Mouse (Mus musculus) forebrain, embryonic 13.5 days (tissue): ENCODE results near the gene Gnao1. TPM values are rescaled to one million over a fixed set of nuclear protein-coding genes. Genes with fewer than 3 reads are reported as not detected.

ENCODE experiments used
- ATAC-seq: fragments of 200-750 bp; cut with Nextera tagmentation; 2 replicates; pipeline ENCODE4 v1.8.0; 2017
- H3K27ac ChIP-seq: fragments of 300-500 bp; sonication (generic); 2 replicates; pipeline ENCODE4 v1.5.1; 2015; ENCODE audit warnings: inconsistent platforms, mild to moderate bottlenecking, moderate library complexity
- H3K27me3 ChIP-seq: fragments of 300-500 bp; sonication (generic); 2 replicates; pipeline ENCODE4 v1.6.1; 2015; ENCODE audit warnings: mild to moderate bottlenecking, inconsistent platforms
- H3K36me3 ChIP-seq: fragments of 300-500 bp; sonication (generic); 2 replicates; pipeline ENCODE4 v1.6.1; 2015; ENCODE audit warnings: mild to moderate bottlenecking, inconsistent platforms; ENCODE audit not compliant: poor library complexity, severe bottlenecking
- H3K4me1 ChIP-seq: fragments of 300-500 bp; sonication (generic); 2 replicates; pipeline ENCODE4 v1.6.1; 2015; ENCODE audit warnings: inconsistent platforms
- H3K4me2 ChIP-seq: fragments of 300-500 bp; sonication (generic); 2 replicates; pipeline ENCODE4 v1.6.1; 2015; ENCODE audit warnings: inconsistent platforms, mild to moderate bottlenecking, moderate library complexity
- H3K4me3 ChIP-seq: fragments of 300-500 bp; sonication (generic); 2 replicates; pipeline ENCODE4 v1.5.1; 2015; ENCODE audit warnings: mild to moderate bottlenecking, inconsistent platforms
- H3K9ac ChIP-seq: fragments of 300-500 bp; sonication (generic); 2 replicates; pipeline ENCODE4 v1.6.1; 2015; ENCODE audit warnings: mild to moderate bottlenecking, inconsistent platforms
- H3K9me3 ChIP-seq: fragments of 300-500 bp; sonication (generic); replicated peaks from 2 replicates; pipeline ENCODE4 v1.6.1; 2016; ENCODE audit warnings: inconsistent platforms
- WGBS: fragments of 180-500 bp; shearing (Covaris S2); methylation state at CpG from one replicate; pipeline ENCODE4 v1.1.7; 2015; 5-methylcytosine and 5-hydroxymethylcytosine counted together
- polyA plus RNA-seq: library from polyadenylated mRNA; unstranded; fragments of >200 nt; fragmentation: Nextera tagmentation; extraction: Ambion mirVana; gene quantifications from 2 replicates; pipeline ENCODE4 v1.2.1, GENCODE M21; 2015

Gnao1 gene
- polyA plus RNA-seq, 1 experiment from 2014 or later, result 86.2 TPM

- Histone ChIP-seq H3K9ac (no peak overlapping the region), H3K4me1 (peaks cover 9% of the 10 kb centered on the region; the same call in 1 of the 2 replicates), H3K9me3 (no peaks in the 10 kb centered on the region), H3K4me2 (no peak overlapping the region), H3K27ac (no peak overlapping the region), H3K4me3 (no peak overlapping the region), H3K27me3 (no peaks in the 10 kb centered on the region), H3K36me3 (peaks cover 19% of the 10 kb centered on the region)
- 93% methylated on average over 6 of the region's 6 CpGs for WGBS
- no peak for ATAC-seq
Observed at GRCm38 (mm10) chr8:93881381-93881780, 71.6 kb downstream of the Gnao1 start.

GRCm38 (mm10) chr8:93883241-93883640 is 73.5 kb downstream of the Gnao1 start:
- H3K27ac ChIP-seq, result no peak overlapping the region
- no peak for ATAC-seq

GRCm38 (mm10) chr8:93883771-93884170 is 74.0 kb downstream of the Gnao1 start:
- H3K4me1 ChIP-seq, result peaks cover 19% of the 10 kb centered on the region
- WGBS, result 92% methylated on average over 4 of the region's 4 CpGs
- H3K9ac ChIP-seq, result no peak overlapping the region
- H3K4me3 ChIP-seq, result no peak overlapping the region
- peaks cover 28% of the 10 kb centered on the region for H3K36me3 ChIP-seq
- no peak overlapping the region; the same call in 1 of the 2 replicates for H3K27ac ChIP-seq
- H3K4me2 ChIP-seq, result no peak overlapping the region
- no peaks in the 10 kb centered on the region for H3K27me3 ChIP-seq
- H3K9me3 ChIP-seq, result no peaks in the 10 kb centered on the region
- ATAC-seq, result no peak

More at GRCm38 (mm10) chr8:93883241-93883640, 73.5 kb downstream of the Gnao1 start:
- Histone ChIP-seq H3K4me3 (no peak overlapping the region), H3K27me3 (no peaks in the 10 kb centered on the region), H3K9ac (no peak overlapping the region), H3K4me2 (no peak overlapping the region), H3K4me1 (peaks cover 14% of the 10 kb centered on the region), H3K36me3 (peaks cover 28% of the 10 kb centered on the region), H3K9me3 (no peaks in the 10 kb centered on the region)

GRCm38 (mm10) chr8:93884316-93884715 is 74.5 kb downstream of the Gnao1 start:
- peaks cover 25% of the 10 kb centered on the region for H3K4me1 ChIP-seq
- no peak overlapping the region for H3K4me2 ChIP-seq
- no peak overlapping the region for H3K4me3 ChIP-seq
- no peaks in the 10 kb centered on the region for H3K9me3 ChIP-seq
- no peak overlapping the region; the same call in 1 of the 2 replicates for H3K27ac ChIP-seq
- peaks cover 28% of the 10 kb centered on the region for H3K36me3 ChIP-seq
- H3K27me3 ChIP-seq, result no peaks in the 10 kb centered on the region
- no peak for ATAC-seq
- WGBS, result 90% methylated on average over 7 of the region's 7 CpGs
- H3K9ac ChIP-seq, result no peak overlapping the region

- H3K36me3 ChIP-seq, result peaks cover 24% of the 10 kb centered on the region
- H3K4me2 ChIP-seq, result no peak overlapping the region
- no peak overlapping the region for H3K27ac ChIP-seq
- H3K4me3 ChIP-seq, result no peak overlapping the region
- no peak overlapping the region for H3K9ac ChIP-seq
- peaks cover 34% of the 10 kb centered on the region for H3K4me1 ChIP-seq
- no peaks in the 10 kb centered on the region for H3K27me3 ChIP-seq
- H3K9me3 ChIP-seq, result no peaks in the 10 kb centered on the region
- 92% methylated on average over 5 of the region's 5 CpGs for WGBS
- no peak for ATAC-seq
Observed at GRCm38 (mm10) chr8:93886181-93886580, 76.4 kb downstream of the Gnao1 start.

GRCm38 (mm10) chr8:93888150-93888676 is 78.4 kb downstream of the Gnao1 start:
- WGBS, result 78% methylated on average over 4 of the region's 4 CpGs
- ATAC-seq, result no peak
- Histone ChIP-seq H3K4me1 (peaks cover 27% of the 10 kb centered on the region), H3K9ac (no peak overlapping the region), H3K36me3 (peaks cover 24% of the 10 kb centered on the region), H3K27me3 (no peaks in the 10 kb centered on the region), H3K4me3 (no peak overlapping the region), H3K9me3 (no peaks in the 10 kb centered on the region), H3K27ac (peak overlapping the region; percentile 51), H3K4me2 (no peak overlapping the region)

GRCm38 (mm10) chr8:93888702-93889480 is 79.1 kb downstream of the Gnao1 start:
- H3K4me1 ChIP-seq, result peaks cover 25% of the 10 kb centered on the region
- no peak overlapping the region for H3K4me2 ChIP-seq
- no peak overlapping the region for H3K4me3 ChIP-seq
- H3K36me3 ChIP-seq, result peaks cover 30% of the 10 kb centered on the region
- no peaks in the 10 kb centered on the region for H3K27me3 ChIP-seq
- no peak overlapping the region for H3K9ac ChIP-seq
- no peak for ATAC-seq
- H3K27ac ChIP-seq, result peak overlapping the region; percentile 51
- WGBS, result 56% methylated on average over 11 of the region's 11 CpGs
- H3K9me3 ChIP-seq, result no peaks in the 10 kb centered on the region

GRCm38 (mm10) chr8:93893556-93893955 is 83.8 kb downstream of the Gnao1 start:
- peaks cover 41% of the 10 kb centered on the region for H3K36me3 ChIP-seq
- no peak overlapping the region for H3K27ac ChIP-seq
- no peak for ATAC-seq
- no peak overlapping the region for H3K4me2 ChIP-seq
- no peaks in the 10 kb centered on the region for H3K9me3 ChIP-seq
- H3K4me3 ChIP-seq, result no peak overlapping the region
- no peak overlapping the region for H3K9ac ChIP-seq
- 88% methylated on average over 3 of the region's 3 CpGs for WGBS
- peaks cover 19% of the 10 kb centered on the region for H3K4me1 ChIP-seq
- no peaks in the 10 kb centered on the region for H3K27me3 ChIP-seq

- no peak for ATAC-seq
- H3K36me3 ChIP-seq, result peaks cover 73% of the 10 kb centered on the region
- no peaks in the 10 kb centered on the region for H3K27me3 ChIP-seq
- H3K27ac ChIP-seq, result no peak overlapping the region
- no peaks in the 10 kb centered on the region for H3K9me3 ChIP-seq
- H3K4me3 ChIP-seq, result no peak overlapping the region
- 87% methylated on average over 7 of the region's 7 CpGs for WGBS
- no peak overlapping the region for H3K9ac ChIP-seq
- H3K4me1 ChIP-seq, result peaks cover 15% of the 10 kb centered on the region
- H3K4me2 ChIP-seq, result no peak overlapping the region
Observed at GRCm38 (mm10) chr8:93896841-93897551, 87.2 kb downstream of the Gnao1 start.

GRCm38 (mm10) chr8:93898570-93898969 is 88.8 kb downstream of the Gnao1 start:
- H3K4me3 ChIP-seq, result no peak overlapping the region
- peaks cover 19% of the 10 kb centered on the region for H3K4me1 ChIP-seq
- no peak for ATAC-seq
- H3K9ac ChIP-seq, result no peak overlapping the region
- H3K27ac ChIP-seq, result no peak overlapping the region
- peaks cover 86% of the 10 kb centered on the region for H3K36me3 ChIP-seq
- H3K27me3 ChIP-seq, result no peaks in the 10 kb centered on the region
- no peak overlapping the region for H3K4me2 ChIP-seq
- H3K9me3 ChIP-seq, result no peaks in the 10 kb centered on the region
- WGBS, result 82% methylated on average over 4 of the region's 4 CpGs

- no peak overlapping the region for H3K27ac ChIP-seq
- no peak overlapping the region for H3K4me3 ChIP-seq
- H3K4me2 ChIP-seq, result no peak overlapping the region
- peaks cover 33% of the 10 kb centered on the region for H3K4me1 ChIP-seq
- H3K9ac ChIP-seq, result no peak overlapping the region
- no peak for ATAC-seq
- H3K9me3 ChIP-seq, result no peaks in the 10 kb centered on the region
- H3K27me3 ChIP-seq, result no peaks in the 10 kb centered on the region
- H3K36me3 ChIP-seq, result peaks cover 68% of the 10 kb centered on the region
- 79% methylated on average over 3 of the region's 3 CpGs for WGBS
Observed at GRCm38 (mm10) chr8:93902040-93902439, 92.3 kb downstream of the Gnao1 start.

- Histone ChIP-seq H3K4me3 (no peak overlapping the region), H3K27ac (peak overlapping the region; percentile 85), H3K27me3 (no peaks in the 10 kb centered on the region), H3K9ac (no peak overlapping the region), H3K4me1 (peaks cover 56% of the 10 kb centered on the region), H3K36me3 (peaks cover 44% of the 10 kb centered on the region), H3K9me3 (no peaks in the 10 kb centered on the region), H3K4me2 (no peak overlapping the region)
- 95% methylated on average over 6 of the region's 6 CpGs for whole genome bisulfite sequencing
- no peak for ATAC-seq
Observed at GRCm38 (mm10) chr8:93906961-93907360, 97.2 kb downstream of the Gnao1 start.
